Mouse (Mus musculus): ENCODE measurements around the gene Aldh4a1. TPM values are rescaled to one million over a fixed set of nuclear protein-coding genes. Genes with fewer than 3 reads are reported as not detected.

The Aldh4a1 gene
- polyA plus RNA-seq, 1 experiment from 2014 or later: 25.5 TPM

DNA sequence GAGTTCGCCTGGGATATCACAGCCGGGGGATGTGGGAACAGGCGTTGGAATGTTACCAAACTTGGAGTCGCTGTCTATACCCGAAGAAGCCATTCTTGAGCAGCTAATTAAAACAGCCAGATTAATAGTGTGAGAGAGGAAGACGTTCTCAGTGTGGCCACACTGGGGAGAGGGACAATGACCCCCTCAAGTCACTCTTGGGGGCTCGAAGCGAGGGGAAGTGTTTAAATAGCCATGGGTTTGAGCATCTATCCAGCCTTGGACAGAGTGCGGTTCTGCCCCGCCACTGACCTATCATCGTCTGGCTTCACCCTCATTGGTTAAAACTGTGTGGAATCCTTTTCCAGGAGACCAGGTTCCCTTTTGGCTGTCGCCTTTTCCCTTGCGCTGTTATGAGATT, 24.3 kb upstream of the Aldh4a1 start:
- H3K4me3 ChIP-seq (ENCODE audit: low read length): peak overlapping the region; percentile 24; the same call in 1 of the 2 replicates
- ATAC-seq (ENCODE audit: low read depth): peak; percentile 14
- peak overlapping the region; percentile 54 for H3K9ac ChIP-seq (ENCODE audit: low read length)
- peak overlapping the region; percentile 95 for H3K27ac ChIP-seq (ENCODE audit: low read length)
- H3K36me3 ChIP-seq (ENCODE audit: control insufficient read depth, insufficient read depth, low read length): no peaks in the 10 kb centered on the region
- H3K4me1 ChIP-seq (replicated peaks; ENCODE audit: control insufficient read depth, insufficient read depth, low read length): peaks cover 72% of the 10 kb centered on the region
- H3K9me3 ChIP-seq (ENCODE audit: control insufficient read depth, low read length): no peaks in the 10 kb centered on the region
- H3K4me2 ChIP-seq (ENCODE audit: low read depth, low read length): peak overlapping the region; percentile 46
- H3K27me3 ChIP-seq (ENCODE audit: control insufficient read depth, insufficient read depth, low read depth, low read length): no peaks in the 10 kb centered on the region
- 8% methylated on average over 13 of the region's 13 CpGs for WGBS

DNA sequence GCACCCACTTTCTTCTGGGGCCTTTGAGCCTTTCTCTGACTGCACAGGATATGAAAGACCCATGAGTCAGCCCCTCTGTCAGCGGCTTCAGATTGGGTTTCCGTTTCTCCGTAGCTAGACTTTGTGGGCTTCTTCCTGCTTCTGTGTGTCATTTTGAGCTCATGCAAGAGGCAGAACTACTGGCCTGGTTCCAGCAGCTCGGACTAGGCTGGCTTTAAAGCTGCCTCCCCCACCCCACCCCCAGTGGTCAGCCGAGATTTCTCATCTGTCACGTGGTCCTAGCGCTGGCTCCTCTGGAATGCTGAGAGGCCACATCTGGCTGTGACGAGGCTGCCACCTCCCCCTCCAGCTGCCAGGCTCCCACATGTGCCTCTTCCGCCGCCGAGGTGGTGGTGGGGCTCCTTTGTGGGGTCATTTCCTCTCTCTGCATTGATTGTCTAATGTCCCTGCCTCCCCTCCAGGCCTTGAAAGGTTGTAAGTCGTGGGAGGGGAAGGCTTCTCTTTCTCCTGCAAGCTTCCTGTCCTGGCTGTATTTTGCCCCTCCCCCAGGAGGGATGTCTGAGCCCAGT, 23.6 kb upstream of the Aldh4a1 start:
- under 1% methylated on average over 11 of the region's 12 CpGs for WGBS
- Histone ChIP-seq H3K36me3 (ENCODE audit: control insufficient read depth, insufficient read depth, low read length) (no peaks in the 10 kb centered on the region), H3K4me3 (ENCODE audit: low read length) (peak overlapping the region; percentile 24; the same call in 1 of the 2 replicates), H3K4me1 (replicated peaks; ENCODE audit: control insufficient read depth, insufficient read depth, low read length) (peaks cover 72% of the 10 kb centered on the region), H3K27ac (ENCODE audit: low read length) (peak overlapping the region; percentile 95), H3K27me3 (ENCODE audit: control insufficient read depth, insufficient read depth, low read depth, low read length) (no peaks in the 10 kb centered on the region), H3K9ac (ENCODE audit: low read length) (peak overlapping the region; percentile 54), H3K9me3 (ENCODE audit: control insufficient read depth, low read length) (no peaks in the 10 kb centered on the region), H3K4me2 (ENCODE audit: low read depth, low read length) (peak overlapping the region; percentile 46)
- peak; percentile 91 for ATAC-seq (ENCODE audit: low read depth)

DNA sequence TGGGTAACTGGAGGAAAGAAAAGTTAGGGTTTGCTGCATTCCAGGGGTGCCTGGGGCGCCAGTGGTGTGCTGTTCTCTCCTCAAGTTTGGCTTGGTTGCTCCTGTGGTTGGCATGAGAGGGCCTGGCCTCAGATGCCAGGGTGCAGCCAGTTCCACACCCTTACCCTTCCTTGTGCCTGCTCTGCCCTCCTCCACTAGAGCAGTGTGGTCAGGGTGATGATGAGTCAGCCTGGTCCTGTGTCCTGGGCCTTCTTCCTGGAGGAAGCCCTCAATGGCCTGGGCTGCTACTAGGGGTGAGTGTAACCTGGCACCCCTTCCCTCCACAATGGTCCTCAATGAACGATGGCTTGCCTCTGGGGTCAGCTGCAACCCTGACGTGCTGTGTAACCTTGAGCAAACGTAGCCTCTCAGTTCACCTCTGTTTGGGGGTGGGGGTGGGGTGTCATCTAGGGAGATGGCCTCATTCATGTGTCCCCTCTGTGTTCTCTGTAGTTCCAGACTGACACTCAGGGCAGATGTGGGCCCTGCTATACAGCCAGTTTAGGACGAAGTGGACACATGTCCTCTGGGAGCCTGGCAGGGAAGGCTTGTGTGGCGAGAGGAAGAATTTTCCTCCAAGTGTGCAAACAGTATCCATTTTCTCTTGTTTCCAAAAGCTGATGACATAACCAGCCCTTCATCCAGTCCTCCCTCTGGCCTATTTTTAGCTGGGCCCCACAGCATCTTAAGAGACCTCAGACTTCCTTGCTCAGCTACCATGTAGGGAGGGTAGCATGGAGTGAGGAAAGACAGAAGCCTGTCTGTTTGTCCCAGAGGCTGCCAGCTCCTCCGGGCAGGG, 20.9 kb upstream of the Aldh4a1 start:
- H3K9me3 ChIP-seq (ENCODE audit: control insufficient read depth, low read length): no peaks in the 10 kb centered on the region
- H3K4me2 ChIP-seq (ENCODE audit: low read depth, low read length): no peak overlapping the region
- WGBS: 36% methylated on average over 7 of the region's 7 CpGs
- peaks cover 2% of the 10 kb centered on the region; the same call in 1 of the 2 replicates for H3K36me3 ChIP-seq (ENCODE audit: control insufficient read depth, insufficient read depth, low read length)
- H3K9ac ChIP-seq (ENCODE audit: low read length): peak overlapping the region; percentile 54
- peaks cover 59% of the 10 kb centered on the region for H3K4me1 ChIP-seq (replicated peaks; ENCODE audit: control insufficient read depth, insufficient read depth, low read length)
- no peaks in the 10 kb centered on the region for H3K27me3 ChIP-seq (ENCODE audit: control insufficient read depth, insufficient read depth, low read depth, low read length)
- H3K27ac ChIP-seq (ENCODE audit: low read length): peak overlapping the region; percentile 89
- no peak for ATAC-seq (ENCODE audit: low read depth)
- no peak overlapping the region for H3K4me3 ChIP-seq (ENCODE audit: low read length)

DNA sequence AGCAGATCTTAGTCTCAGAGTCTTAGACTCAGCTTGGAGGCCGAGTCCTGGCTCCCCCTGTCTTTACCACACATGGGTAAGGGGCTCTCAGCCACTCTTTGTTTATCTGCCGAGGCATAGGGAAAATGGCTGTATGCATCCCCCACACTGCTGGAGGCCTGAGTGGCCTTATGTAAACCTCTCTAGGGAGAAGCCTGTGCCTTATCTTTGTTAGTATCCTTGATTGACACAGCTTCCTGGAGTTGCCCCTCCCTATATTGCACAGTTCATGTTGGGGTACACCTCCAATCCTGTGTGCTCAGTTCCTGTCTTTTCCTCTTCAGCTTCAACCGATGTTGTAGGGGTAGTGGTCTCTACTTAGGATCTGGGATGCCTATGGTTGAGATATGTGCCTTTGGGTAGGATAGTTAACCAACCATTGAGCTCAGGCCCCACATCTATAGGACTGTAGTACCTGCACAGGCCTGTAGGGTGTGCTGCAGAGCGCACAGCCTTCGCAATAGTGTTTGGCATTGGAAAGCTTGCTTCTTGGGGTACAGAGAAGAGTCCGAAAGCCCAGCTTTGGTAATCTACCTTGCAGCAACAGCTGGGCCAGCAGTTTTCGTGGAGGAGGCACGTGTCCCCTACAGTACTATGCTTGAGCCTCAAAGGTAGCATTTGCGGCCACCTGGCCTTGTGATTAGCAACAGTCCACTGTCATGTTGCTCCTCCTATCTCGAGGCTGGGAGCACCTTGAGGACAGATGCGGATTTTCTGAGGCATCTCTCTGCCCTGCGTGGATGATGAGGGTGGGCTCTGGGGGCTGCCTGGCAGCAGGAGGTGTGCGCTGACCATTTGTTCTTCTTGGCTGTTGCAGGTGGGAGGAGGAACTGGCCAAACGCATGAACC, 20.1 kb upstream of the Aldh4a1 start, which contains the start of gene Gm21969:
Gm21969 (plus strand) TSS at position 830 of the 888 bp plus-strand sequence.
- Histone ChIP-seq H3K9ac (ENCODE audit: low read length) (peak within 1 kb of the TSS; percentile 54), H3K36me3 (ENCODE audit: control insufficient read depth, insufficient read depth, low read length) (peaks cover 2% of the 10 kb centered on the region; the same call in 1 of the 2 replicates), H3K9me3 (ENCODE audit: control insufficient read depth, low read length) (no peaks in the 10 kb centered on the region), H3K4me2 (ENCODE audit: low read depth, low read length) (no peak within 1 kb of the TSS), H3K4me3 (ENCODE audit: low read length) (no peak within 1 kb of the TSS), H3K4me1 (replicated peaks; ENCODE audit: control insufficient read depth, insufficient read depth, low read length) (peaks cover 50% of the 10 kb centered on the region), H3K27me3 (ENCODE audit: control insufficient read depth, insufficient read depth, low read depth, low read length) (no peaks in the 10 kb centered on the region), H3K27ac (ENCODE audit: low read length) (peak within 1 kb of the TSS; percentile 89)
- 47% methylated on average over 14 of the region's 14 CpGs for WGBS
- no peak for ATAC-seq (ENCODE audit: low read depth)

DNA sequence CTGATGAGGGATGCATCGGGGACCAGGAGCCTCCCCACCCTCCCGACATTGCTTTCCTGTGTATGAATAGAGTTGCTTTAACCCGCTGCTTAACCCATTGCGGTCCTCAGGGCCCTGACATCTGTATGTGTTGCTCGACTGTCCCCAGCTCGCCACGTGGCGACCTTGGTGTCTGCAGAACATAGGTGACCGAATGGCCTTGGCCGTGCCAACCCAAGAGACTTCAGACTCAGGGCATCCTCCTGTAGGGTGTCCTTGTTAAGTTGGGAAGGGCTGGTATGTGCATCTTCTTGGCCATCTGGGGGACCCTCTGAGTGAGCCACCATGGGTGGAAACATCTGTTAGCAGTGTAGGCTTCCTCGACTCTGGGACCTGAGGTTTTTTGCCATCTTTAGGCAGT, 17.4 kb upstream of the Aldh4a1 start:
- WGBS: 82% methylated on average over 11 of the region's 11 CpGs
- H3K36me3 ChIP-seq (ENCODE audit: control insufficient read depth, insufficient read depth, low read length): peaks cover 2% of the 10 kb centered on the region; the same call in 1 of the 2 replicates

DNA sequence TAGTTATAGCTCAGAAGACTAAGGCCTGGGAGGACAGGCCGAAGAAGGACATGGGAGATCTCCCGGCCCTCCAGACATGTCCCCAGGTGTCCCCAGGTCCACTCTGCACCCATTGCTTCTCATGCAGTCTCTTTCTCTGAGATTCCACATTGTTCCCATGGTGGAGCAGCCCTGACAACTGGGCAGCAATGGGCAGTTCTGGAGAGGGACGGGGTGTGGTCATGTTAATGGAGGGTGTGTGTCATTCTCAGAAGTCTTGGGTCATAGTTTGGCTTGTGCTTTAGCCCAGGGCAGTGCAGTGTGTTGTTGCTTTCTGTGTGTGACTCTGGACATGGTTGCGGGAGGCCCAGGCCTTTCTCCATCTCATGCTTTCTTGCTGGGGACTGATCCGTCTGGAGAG, 15.9 kb upstream of the Aldh4a1 start:
- H3K4me2 ChIP-seq (ENCODE audit: low read depth, low read length): no peak overlapping the region
- no peak for ATAC-seq (ENCODE audit: low read depth)
- no peak overlapping the region for H3K4me3 ChIP-seq (ENCODE audit: low read length)
- H3K4me1 ChIP-seq (replicated peaks; ENCODE audit: control insufficient read depth, insufficient read depth, low read length): peaks cover 18% of the 10 kb centered on the region
- H3K36me3 ChIP-seq (ENCODE audit: control insufficient read depth, insufficient read depth, low read length): peaks cover 2% of the 10 kb centered on the region; the same call in 1 of the 2 replicates
- WGBS: 95% methylated on average over 5 of the region's 5 CpGs
- no peak overlapping the region for H3K27ac ChIP-seq (ENCODE audit: low read length)
- H3K9ac ChIP-seq (ENCODE audit: low read length): no peak overlapping the region
- no peaks in the 10 kb centered on the region for H3K9me3 ChIP-seq (ENCODE audit: control insufficient read depth, low read length)
- H3K27me3 ChIP-seq (ENCODE audit: control insufficient read depth, insufficient read depth, low read depth, low read length): no peaks in the 10 kb centered on the region

More for the DNA sequence above, 17.4 kb upstream of the Aldh4a1 start:
- Histone ChIP-seq H3K9ac (ENCODE audit: low read length) (no peak overlapping the region), H3K27me3 (ENCODE audit: control insufficient read depth, insufficient read depth, low read depth, low read length) (no peaks in the 10 kb centered on the region), H3K9me3 (ENCODE audit: control insufficient read depth, low read length) (no peaks in the 10 kb centered on the region), H3K27ac (ENCODE audit: low read length) (no peak overlapping the region), H3K4me3 (ENCODE audit: low read length) (no peak overlapping the region), H3K4me1 (replicated peaks; ENCODE audit: control insufficient read depth, insufficient read depth, low read length) (peaks cover 25% of the 10 kb centered on the region), H3K4me2 (ENCODE audit: low read depth, low read length) (no peak overlapping the region)
- ATAC-seq (ENCODE audit: low read depth): no peak

DNA sequence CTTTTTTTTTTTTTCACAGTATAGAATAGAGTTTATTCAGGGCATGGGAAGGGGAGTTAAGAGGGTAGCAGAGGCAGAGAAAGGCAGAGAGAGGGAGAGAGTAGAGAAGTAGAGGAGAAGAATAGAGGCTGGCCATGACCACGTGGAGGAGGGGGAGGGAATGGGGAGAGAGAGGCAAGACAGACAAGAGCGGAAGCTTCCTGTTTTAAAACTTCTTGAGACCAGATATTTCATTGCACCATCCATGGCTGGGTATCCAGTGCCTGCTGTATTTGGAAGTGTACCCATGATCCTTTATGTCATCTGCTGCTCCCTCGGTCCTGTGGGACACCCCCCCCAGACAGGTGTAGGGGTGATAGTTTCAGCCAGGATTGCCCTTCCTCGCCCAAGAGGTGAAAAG, 13.7 kb upstream of the Aldh4a1 start:
- Histone ChIP-seq H3K4me3 (ENCODE audit: low read length) (no peak overlapping the region), H3K4me2 (ENCODE audit: low read depth, low read length) (no peak overlapping the region), H3K36me3 (ENCODE audit: control insufficient read depth, insufficient read depth, low read length) (peaks cover 14% of the 10 kb centered on the region), H3K4me1 (replicated peaks; ENCODE audit: control insufficient read depth, insufficient read depth, low read length) (peaks cover 3% of the 10 kb centered on the region; the same call in 1 of the 2 replicates), H3K27me3 (ENCODE audit: control insufficient read depth, insufficient read depth, low read depth, low read length) (no peaks in the 10 kb centered on the region), H3K9me3 (ENCODE audit: control insufficient read depth, low read length) (peaks cover 5% of the 10 kb centered on the region; the same call in 1 of the 2 replicates), H3K27ac (ENCODE audit: low read length) (no peak overlapping the region), H3K9ac (ENCODE audit: low read length) (no peak overlapping the region)
- WGBS: 63% methylated on average over 4 of the region's 4 CpGs
- ATAC-seq (ENCODE audit: low read depth): no peak

DNA sequence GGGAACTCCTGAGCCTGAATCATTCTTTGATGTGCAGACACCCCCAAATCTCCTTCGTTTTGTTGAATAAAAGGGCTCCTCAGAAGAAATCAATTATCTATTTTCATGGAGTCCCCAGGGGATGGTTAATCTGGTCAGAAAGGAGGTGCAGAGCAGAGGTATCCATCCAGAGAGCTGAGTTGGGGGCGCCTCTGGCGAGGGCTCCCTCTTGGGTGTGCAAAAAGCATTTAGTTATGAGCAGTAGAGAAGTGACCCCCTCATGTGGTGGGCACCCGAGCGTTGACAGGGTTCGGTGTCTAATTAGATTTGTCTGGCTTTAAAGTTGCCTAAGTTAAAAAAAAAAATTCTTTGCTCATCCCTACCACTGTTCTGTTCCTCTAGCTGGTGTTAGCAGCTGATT, 11.7 kb upstream of the Aldh4a1 start:
- peaks cover 9% of the 10 kb centered on the region; the same call in 1 of the 2 replicates for H3K4me1 ChIP-seq (replicated peaks; ENCODE audit: control insufficient read depth, insufficient read depth, low read length)
- no peak overlapping the region for H3K4me3 ChIP-seq (ENCODE audit: low read length)
- WGBS: 71% methylated on average over 6 of the region's 6 CpGs
- H3K9ac ChIP-seq (ENCODE audit: low read length): peak overlapping the region; percentile 25
- H3K9me3 ChIP-seq (ENCODE audit: control insufficient read depth, low read length): peaks cover 5% of the 10 kb centered on the region; the same call in 1 of the 2 replicates
- H3K36me3 ChIP-seq (ENCODE audit: control insufficient read depth, insufficient read depth, low read length): peaks cover 28% of the 10 kb centered on the region
- ATAC-seq (ENCODE audit: low read depth): peak; percentile 18; the same call in 1 of the 2 replicates
- no peak overlapping the region for H3K4me2 ChIP-seq (ENCODE audit: low read depth, low read length)
- no peaks in the 10 kb centered on the region for H3K27me3 ChIP-seq (ENCODE audit: control insufficient read depth, insufficient read depth, low read depth, low read length)
- H3K27ac ChIP-seq (ENCODE audit: low read length): peak overlapping the region; percentile 86
